Mouse (Mus musculus): Measurements from ENCODE around the gene Slc15a5.

GRCm38 (mm10) chr6:138054166-138054565 lies 25.6 kb downstream of the Slc15a5 start:
- TF ChIP-seq CTCF (IDR thresholded peaks at IDR 0.05; ENCODE audit: control insufficient read depth, insufficient read depth, insufficient read length), result no peak
- TF ChIP-seq FOSL1 (IDR thresholded peaks at IDR 0.05; ENCODE audit: insufficient read depth, low read length, poor library complexity, severe bottlenecking), result no peak
- TF ChIP-seq MYOG (IDR thresholded peaks at IDR 0.05; ENCODE audit: control insufficient read depth, extremely low read depth, insufficient read length), result no peak
- no peak for TF ChIP-seq MYOD1 (IDR thresholded peaks at IDR 0.05; ENCODE audit: control insufficient read depth, insufficient read length, low read depth)
- TF ChIP-seq MAX (IDR thresholded peaks at IDR 0.05), result no peak
- TF ChIP-seq USF1 (IDR thresholded peaks at IDR 0.05; ENCODE audit: low read depth), result no peak
